Mouse (Mus musculus): ENCODE measurements around the gene Atp6v1c2.

Atp6v1c2 gene

GRCm38 (mm10) chr12:17329259-17329658, at the start of gene Atp6v1c2:
Atp6v1c2 (minus strand) TSS chr12:17329359.
- DNase-seq, result no peak

- DNase-seq, result no peak
Measured at GRCm38 (mm10) chr12:17376521-17376920, 47.4 kb upstream of the Atp6v1c2 start.

DNA sequence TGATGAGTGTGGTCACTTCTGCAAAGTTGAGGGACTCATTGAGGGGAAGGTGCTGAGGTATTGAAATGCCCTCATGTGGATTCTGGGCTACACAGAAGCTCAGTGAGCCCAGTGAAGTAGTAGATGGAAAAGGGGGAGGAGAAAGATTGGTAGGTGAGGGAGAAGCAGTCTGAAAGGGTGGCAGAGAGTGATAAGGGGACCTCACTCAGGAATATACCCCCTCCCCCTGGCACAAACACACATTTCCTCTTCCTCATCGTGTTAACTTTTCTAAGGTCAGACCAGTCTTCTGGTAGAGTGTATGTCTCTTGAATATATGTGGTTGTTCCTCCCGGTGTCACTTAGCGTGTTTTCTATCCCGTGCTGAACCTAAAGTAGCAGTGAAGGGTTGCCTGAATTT, 46.1 kb upstream of the Atp6v1c2 start:
- DNase-seq, result no peak

GRCm38 (mm10) chr12:17373470-17373975, 44.4 kb upstream of the Atp6v1c2 start:
- DNase-seq, result no peak

DNA sequence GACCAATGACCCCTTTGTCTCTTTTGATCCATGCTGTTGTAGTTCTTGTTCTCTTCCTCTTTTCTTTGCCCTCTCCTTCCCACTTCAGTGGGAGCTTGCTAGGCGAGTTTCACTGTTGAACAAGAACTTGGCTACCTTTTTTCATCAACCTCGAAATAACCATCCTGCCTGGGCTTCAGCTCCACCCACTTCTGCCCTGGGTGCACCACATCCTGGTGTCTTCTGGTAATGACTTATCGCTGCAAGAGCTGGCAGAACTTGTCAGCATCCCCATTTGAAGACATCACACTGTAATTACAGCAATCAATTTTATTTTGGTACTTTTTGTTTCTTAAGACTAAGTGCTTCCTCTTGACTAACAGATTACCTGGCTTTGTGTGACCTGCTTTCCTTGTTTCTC, 43.5 kb upstream of the Atp6v1c2 start:
- DNase-seq, result no peak

- peak; percentile 32 for DNase-seq
Measured at GRCm38 (mm10) chr12:17371589-17372235, 42.6 kb upstream of the Atp6v1c2 start.

- no peak for DNase-seq
Measured at GRCm38 (mm10) chr12:17369551-17370325, 40.6 kb upstream of the Atp6v1c2 start.

DNA sequence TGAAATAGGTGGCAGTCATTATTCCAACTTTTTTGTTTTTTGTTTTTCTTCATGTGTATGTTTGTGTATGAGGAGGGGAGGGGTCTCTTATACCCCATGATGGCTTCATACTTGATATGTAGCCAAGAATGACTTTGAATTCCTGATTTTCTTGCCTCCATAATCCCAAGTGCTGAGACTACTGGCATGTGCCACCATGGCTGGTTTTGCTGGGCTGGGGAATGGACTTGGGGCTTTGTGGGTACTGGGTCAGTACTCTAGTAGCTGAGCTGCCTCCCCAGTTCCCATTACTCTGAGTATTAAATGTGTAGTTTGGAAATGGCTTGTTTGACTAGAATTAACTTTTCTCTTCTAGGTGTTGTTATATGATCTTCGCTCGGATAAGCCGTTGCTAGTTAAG, 40.0 kb upstream of the Atp6v1c2 start:
- DNase-seq, result no peak

DNA sequence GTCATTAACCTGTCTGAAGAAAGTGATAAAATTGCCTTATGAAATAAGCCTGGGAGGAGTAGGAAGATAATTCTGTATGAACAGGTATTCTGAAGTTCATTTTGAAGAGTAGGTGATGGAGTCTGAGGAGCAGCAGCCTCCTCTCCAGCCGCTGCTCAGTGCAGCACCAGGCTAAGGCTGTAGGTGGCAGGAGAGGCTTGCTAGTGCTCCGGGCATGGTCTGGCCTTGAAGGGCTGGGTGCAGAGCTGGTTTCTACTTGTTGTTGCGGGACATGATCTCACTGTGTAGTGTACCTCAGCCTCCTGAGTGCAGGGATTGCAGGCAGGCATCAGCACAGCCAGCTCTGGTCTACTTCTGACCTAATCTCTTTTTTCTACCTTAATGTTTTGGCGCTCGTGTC, 37.8 kb upstream of the Atp6v1c2 start:
- DNase-seq, result peak; percentile 54

DNA sequence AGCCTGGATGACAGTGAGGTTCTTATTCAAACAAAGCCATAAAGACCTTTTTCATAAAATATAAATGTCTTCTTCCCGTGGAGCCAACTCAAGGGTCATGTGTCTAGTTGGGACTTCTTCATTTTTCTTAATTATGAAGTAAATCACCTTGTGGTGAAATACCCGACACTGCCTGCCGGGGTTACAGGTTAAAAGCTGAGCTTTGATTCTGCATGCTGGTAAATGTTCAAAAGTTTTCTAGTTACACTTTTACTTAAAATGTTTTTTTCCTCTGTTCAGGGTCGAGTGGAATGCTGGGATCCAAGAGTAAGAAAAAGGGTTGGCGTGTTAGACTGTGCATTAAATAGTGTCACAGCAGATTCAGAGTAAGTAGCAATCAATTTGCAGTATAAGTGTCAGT, 33.2 kb upstream of the Atp6v1c2 start:
- no peak for DNase-seq

GRCm38 (mm10) chr12:17360650-17361049, 31.5 kb upstream of the Atp6v1c2 start:
- no peak for DNase-seq

DNA sequence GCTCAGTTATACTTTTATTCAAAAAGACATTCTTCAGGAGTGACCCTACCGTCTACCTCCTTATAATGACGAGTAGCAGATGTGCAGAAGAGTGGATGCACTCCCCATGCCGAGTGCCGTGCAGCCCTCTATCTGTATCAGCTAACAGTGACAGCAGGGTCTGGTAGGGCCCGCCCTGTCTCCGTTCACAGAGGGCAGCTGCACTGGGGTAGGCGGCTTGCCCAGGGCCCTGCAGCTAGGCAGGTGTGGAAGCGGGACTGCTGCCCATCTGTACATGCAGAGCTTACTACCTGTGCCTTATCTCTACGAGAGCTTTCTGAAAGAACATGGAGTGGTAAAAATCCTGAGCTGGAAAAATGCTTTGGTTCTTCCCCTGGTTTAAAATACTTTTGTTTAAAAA, 30.9 kb upstream of the Atp6v1c2 start:
- no peak for DNase-seq

DNA sequence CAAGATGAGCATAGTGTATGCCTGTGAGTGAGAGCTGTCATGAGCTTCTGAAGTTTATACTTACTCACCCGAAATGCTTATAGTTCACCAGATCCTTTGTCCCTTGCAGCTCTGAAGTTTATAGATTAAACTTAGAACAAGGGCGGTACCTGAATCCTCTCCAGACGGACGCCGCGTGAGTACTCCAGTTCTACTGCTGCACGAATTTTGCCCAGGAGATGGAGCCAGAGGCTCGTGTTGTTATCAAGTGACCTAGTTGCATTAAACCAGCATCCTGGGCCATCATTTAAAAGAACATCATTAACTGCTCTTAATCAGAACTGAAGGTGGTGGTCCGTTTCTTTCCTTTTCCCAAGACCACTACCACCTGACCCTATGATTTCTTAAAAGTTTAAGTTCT, 29.8 kb upstream of the Atp6v1c2 start:
- no peak for DNase-seq

DNA sequence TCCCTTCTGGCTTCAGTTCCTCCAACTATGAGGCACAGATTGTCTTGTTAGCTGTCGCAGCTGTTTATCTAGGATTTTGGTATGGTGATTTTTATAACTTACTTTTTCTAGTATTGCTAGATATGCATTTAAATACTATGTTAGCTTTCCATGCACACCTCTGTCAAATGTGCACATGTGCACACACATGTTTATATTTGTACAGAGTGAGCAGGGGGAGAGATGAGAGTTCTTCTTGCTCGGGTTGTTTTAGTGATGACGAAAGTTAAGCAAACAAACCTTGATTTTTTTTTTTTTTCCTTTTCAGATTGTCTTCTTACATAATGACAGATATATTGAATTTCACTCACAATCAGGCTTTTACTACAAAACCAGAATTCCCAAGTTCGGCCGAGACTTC, 28.6 kb upstream of the Atp6v1c2 start:
- no peak for DNase-seq

DNA sequence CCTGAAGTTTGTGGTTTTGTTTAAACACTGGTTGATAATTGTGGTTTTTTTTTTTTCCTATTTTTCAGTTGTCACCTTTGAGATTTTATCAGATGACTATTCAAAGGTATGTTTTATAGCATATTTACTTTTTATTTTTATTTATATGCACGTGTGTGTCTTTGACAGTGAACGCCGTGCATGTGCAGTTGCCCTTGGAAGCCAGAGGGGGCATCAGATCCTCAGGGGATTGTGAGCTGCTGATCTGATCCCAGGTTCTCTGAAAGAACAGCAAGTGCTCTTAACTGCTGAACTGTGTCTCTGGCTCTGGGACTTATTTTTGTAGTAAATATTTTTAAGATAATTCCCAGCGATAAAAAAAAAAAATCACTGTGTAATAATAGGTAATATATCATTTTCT, 27.7 kb upstream of the Atp6v1c2 start:
- DNase-seq, result no peak

- DNase-seq, result no peak
Measured at GRCm38 (mm10) chr12:17350106-17350505, 20.9 kb upstream of the Atp6v1c2 start.

DNA sequence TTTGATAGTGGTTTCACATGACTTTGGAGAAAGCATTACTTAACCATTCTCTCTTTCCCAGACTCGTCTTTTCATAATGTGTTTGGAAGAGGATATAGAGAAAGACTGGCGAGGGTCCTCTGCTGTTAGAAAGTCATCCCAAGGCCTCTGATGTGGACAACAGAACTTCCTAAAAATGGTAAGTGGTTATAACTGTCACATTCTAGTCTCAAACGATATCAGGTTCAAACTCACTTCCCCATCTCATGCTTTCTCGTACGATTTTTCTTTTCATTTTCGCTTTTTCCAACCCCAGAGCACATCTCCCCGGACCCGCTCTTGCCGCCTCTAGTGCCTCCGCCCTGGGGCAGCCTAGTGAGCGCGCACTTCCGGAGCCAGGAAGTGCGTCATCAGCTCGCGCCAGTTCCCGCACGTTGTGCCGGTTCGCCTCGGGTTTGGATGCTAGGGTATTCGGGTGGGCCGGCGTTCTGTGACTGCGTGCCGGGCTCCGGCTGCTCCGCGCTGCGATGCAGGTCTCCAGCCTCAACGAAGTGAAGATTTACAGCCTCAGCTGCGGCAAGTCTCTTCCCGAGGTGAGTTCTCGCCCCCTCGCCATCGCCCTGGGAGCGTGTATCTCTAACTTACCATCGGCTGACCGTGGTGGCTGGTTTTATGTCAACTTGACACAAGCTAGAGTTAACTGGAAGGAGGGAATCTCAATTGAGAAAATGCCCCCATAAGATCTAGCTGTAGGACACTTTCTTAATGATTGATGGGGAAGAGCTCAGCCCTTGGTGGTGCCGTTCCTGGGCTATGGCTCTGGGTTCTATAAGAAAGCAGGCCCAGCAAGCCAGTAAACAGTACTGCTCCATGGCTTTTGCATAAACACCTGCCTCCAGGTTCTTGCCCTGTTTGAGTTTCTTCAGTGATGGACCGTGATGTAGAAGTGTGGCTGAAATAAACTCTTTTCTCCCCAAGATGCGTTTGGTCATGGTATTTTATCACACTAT, 19.2 kb upstream of the Atp6v1c2 start, which contains the start of gene Nol10:
Nol10 (plus strand) TSS at position 411 of the 989 bp plus-strand sequence.
- peak; percentile 87 for DNase-seq

- DNase-seq, result peak; percentile 7
Measured at GRCm38 (mm10) chr12:17347327-17348047, 18.3 kb upstream of the Atp6v1c2 start.

GRCm38 (mm10) chr12:17339114-17339905, 10.2 kb upstream of the Atp6v1c2 start:
- DNase-seq, result no peak

DNA sequence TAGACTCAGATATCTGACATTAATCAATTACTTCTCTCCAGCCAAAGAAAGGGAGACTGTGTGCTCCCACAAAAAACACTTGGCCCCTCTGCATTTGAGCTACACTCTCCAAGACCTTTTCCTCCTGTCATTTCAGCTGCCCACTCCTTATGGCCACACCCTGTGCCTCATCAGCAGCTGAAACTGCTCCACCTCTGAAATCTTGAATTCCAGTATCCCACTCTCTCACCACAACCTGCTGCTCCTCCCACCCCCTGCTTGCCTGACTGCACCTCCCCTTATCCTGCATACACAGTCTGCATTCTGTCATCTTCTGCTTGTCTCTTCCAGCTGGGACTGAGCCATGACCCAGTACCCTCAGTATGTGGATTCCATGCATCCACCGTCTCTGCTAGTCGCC, 9.2 kb upstream of the Atp6v1c2 start:
- DNase-seq, result no peak

DNA sequence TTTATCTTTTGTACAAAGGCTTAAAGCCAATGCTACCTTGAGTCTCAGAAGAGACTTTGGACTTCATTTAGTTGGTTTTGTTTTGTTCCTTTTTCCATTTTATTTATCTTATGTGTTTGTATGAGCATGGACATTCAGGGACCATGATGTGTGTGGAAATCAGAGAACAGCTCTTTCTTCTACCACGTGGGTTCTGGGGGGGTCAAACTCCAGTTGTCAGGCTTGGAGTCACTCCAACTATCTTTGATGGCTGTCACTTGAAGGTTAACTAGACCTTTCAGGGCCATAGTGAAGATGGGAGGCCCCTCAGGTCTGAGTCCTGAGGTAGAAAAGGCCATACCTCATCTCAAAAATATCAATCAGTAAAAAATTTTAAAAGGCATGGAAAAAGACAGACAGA, 4.3 kb upstream of the Atp6v1c2 start:
- DNase-seq, result no peak
